Mouse (Mus musculus): ENCODE data around the gene Nsmce4a. TPM values are rescaled to one million over a fixed set of nuclear protein-coding genes. Genes with fewer than 3 reads are reported as not detected.

The Nsmce4a gene
- 79.4 and 83.9 TPM in 2 replicates for polyA plus RNA-seq (2015; fragmentation: Nextera tagmentation; extraction: Ambion mirVana)

- Histone ChIP-seq H3K4me1 (no peaks in the 10 kb centered on the region), H3K27ac (no peak within 1 kb of the TSS), H3K4me2 (no peak within 1 kb of the TSS), H3K9me3 (no peaks in the 10 kb centered on the region), H3K36me3 (replicated peaks) (no peaks in the 10 kb centered on the region), H3K9ac (no peak within 1 kb of the TSS), H3K4me3 (no peak within 1 kb of the TSS), H3K27me3 (replicated peaks) (no peaks in the 10 kb centered on the region)
- ATAC-seq (replicated peaks) = no peak
- WGBS = 62% methylated on average over 11 of the region's 11 CpGs
Observed at GRCm38 (mm10) chr7:130572821-130573220, at the start of gene Nsmce4a. Gene Nsmce4a, minus strand, starts transcription at chr7:130573118.

- Histone ChIP-seq H3K4me2 (no peak overlapping the region), H3K9me3 (no peaks in the 10 kb centered on the region), H3K36me3 (replicated peaks) (no peaks in the 10 kb centered on the region), H3K4me1 (no peaks in the 10 kb centered on the region), H3K4me3 (no peak overlapping the region), H3K27ac (no peak overlapping the region), H3K27me3 (replicated peaks) (no peaks in the 10 kb centered on the region), H3K9ac (no peak overlapping the region)
- ATAC-seq (replicated peaks) = no peak
- 88% methylated on average over 4 of the region's 4 CpGs for WGBS
Observed at GRCm38 (mm10) chr7:130622359-130622758, 49.4 kb upstream of the Nsmce4a start.

GRCm38 (mm10) chr7:130621953-130622352, 49.0 kb upstream of the Nsmce4a start:
- ATAC-seq (replicated peaks) = no peak
- Histone ChIP-seq H3K9me3 (no peaks in the 10 kb centered on the region), H3K4me3 (no peak overlapping the region), H3K4me2 (no peak overlapping the region), H3K27me3 (replicated peaks) (no peaks in the 10 kb centered on the region), H3K36me3 (replicated peaks) (no peaks in the 10 kb centered on the region), H3K27ac (no peak overlapping the region), H3K9ac (no peak overlapping the region), H3K4me1 (no peaks in the 10 kb centered on the region)
- 60% methylated on average over 3 of the region's 3 CpGs for WGBS

- Histone ChIP-seq H3K4me1 (no peaks in the 10 kb centered on the region), H3K9me3 (no peaks in the 10 kb centered on the region), H3K9ac (no peak overlapping the region), H3K4me3 (no peak overlapping the region), H3K36me3 (replicated peaks) (no peaks in the 10 kb centered on the region), H3K4me2 (no peak overlapping the region), H3K27ac (no peak overlapping the region), H3K27me3 (replicated peaks) (no peaks in the 10 kb centered on the region)
- 88% methylated on average over 2 of the region's 2 CpGs for WGBS
- ATAC-seq (replicated peaks) = no peak
Observed at GRCm38 (mm10) chr7:130621068-130621467, 48.1 kb upstream of the Nsmce4a start.

- Histone ChIP-seq H3K4me2 (no peak overlapping the region), H3K4me3 (no peak overlapping the region), H3K9me3 (no peaks in the 10 kb centered on the region), H3K27ac (no peak overlapping the region), H3K9ac (no peak overlapping the region), H3K36me3 (replicated peaks) (no peaks in the 10 kb centered on the region), H3K27me3 (replicated peaks) (no peaks in the 10 kb centered on the region), H3K4me1 (no peaks in the 10 kb centered on the region)
- ATAC-seq (replicated peaks) = no peak
- 34% methylated on average over 3 of the region's 3 CpGs for WGBS
Observed at GRCm38 (mm10) chr7:130617591-130617990, 44.7 kb upstream of the Nsmce4a start.

- Histone ChIP-seq H3K4me3 (no peak overlapping the region), H3K9ac (no peak overlapping the region), H3K4me2 (no peak overlapping the region), H3K36me3 (replicated peaks) (no peaks in the 10 kb centered on the region), H3K27me3 (replicated peaks) (no peaks in the 10 kb centered on the region), H3K4me1 (no peaks in the 10 kb centered on the region), H3K27ac (no peak overlapping the region), H3K9me3 (no peaks in the 10 kb centered on the region)
- ATAC-seq (replicated peaks) = no peak
- WGBS = 66% methylated on average over 4 of the region's 4 CpGs
Observed at GRCm38 (mm10) chr7:130613973-130614372, 41.1 kb upstream of the Nsmce4a start.

- no peak overlapping the region for H3K4me3 ChIP-seq
- H3K27me3 ChIP-seq (replicated peaks) = no peaks in the 10 kb centered on the region
- no peak overlapping the region for H3K9ac ChIP-seq
- no peak overlapping the region for H3K27ac ChIP-seq
- H3K4me1 ChIP-seq = no peaks in the 10 kb centered on the region
- no peaks in the 10 kb centered on the region for H3K9me3 ChIP-seq
- no peak overlapping the region for H3K4me2 ChIP-seq
- H3K36me3 ChIP-seq (replicated peaks) = no peaks in the 10 kb centered on the region
- 76% methylated on average over 4 of the region's 4 CpGs for WGBS
- ATAC-seq (replicated peaks) = no peak
Observed at GRCm38 (mm10) chr7:130606958-130607357, 34.0 kb upstream of the Nsmce4a start.

- no peaks in the 10 kb centered on the region for H3K36me3 ChIP-seq (replicated peaks)
- H3K4me1 ChIP-seq = no peaks in the 10 kb centered on the region
- no peaks in the 10 kb centered on the region for H3K9me3 ChIP-seq
- no peak for ATAC-seq (replicated peaks)
- 33% methylated on average over 6 of the region's 6 CpGs for WGBS
- no peak overlapping the region for H3K27ac ChIP-seq
- no peaks in the 10 kb centered on the region for H3K27me3 ChIP-seq (replicated peaks)
- H3K4me3 ChIP-seq = no peak overlapping the region
- H3K4me2 ChIP-seq = no peak overlapping the region
- no peak overlapping the region for H3K9ac ChIP-seq
Observed at GRCm38 (mm10) chr7:130605111-130605510, 32.2 kb upstream of the Nsmce4a start.

- Histone ChIP-seq H3K27me3 (replicated peaks) (no peaks in the 10 kb centered on the region), H3K27ac (no peak overlapping the region), H3K36me3 (replicated peaks) (no peaks in the 10 kb centered on the region), H3K9me3 (no peaks in the 10 kb centered on the region), H3K4me2 (no peak overlapping the region), H3K9ac (no peak overlapping the region), H3K4me3 (no peak overlapping the region), H3K4me1 (no peaks in the 10 kb centered on the region)
- no peak for ATAC-seq (replicated peaks)
- 81% methylated on average over 2 of the region's 2 CpGs for WGBS
Observed at GRCm38 (mm10) chr7:130604390-130604789, 31.5 kb upstream of the Nsmce4a start.

- H3K27me3 ChIP-seq (replicated peaks) = no peaks in the 10 kb centered on the region
- no peaks in the 10 kb centered on the region for H3K4me1 ChIP-seq
- no peaks in the 10 kb centered on the region for H3K9me3 ChIP-seq
- H3K9ac ChIP-seq = no peak overlapping the region
- no peak overlapping the region for H3K27ac ChIP-seq
- no peak for ATAC-seq (replicated peaks)
- H3K4me3 ChIP-seq = no peak overlapping the region
- H3K36me3 ChIP-seq (replicated peaks) = no peaks in the 10 kb centered on the region
- no peak overlapping the region for H3K4me2 ChIP-seq
- 87% methylated on average over 5 of the region's 5 CpGs for WGBS
Observed at GRCm38 (mm10) chr7:130603556-130603955, 30.6 kb upstream of the Nsmce4a start.

- no peak for ATAC-seq (replicated peaks)
- H3K9me3 ChIP-seq = no peaks in the 10 kb centered on the region
- 82% methylated on average over 1 of the region's 1 CpGs for WGBS
- no peak overlapping the region for H3K9ac ChIP-seq
- no peak overlapping the region for H3K4me2 ChIP-seq
- no peaks in the 10 kb centered on the region for H3K27me3 ChIP-seq (replicated peaks)
- no peaks in the 10 kb centered on the region for H3K36me3 ChIP-seq (replicated peaks)
- H3K27ac ChIP-seq = no peak overlapping the region
- H3K4me3 ChIP-seq = no peak overlapping the region
- no peaks in the 10 kb centered on the region for H3K4me1 ChIP-seq
Observed at GRCm38 (mm10) chr7:130602804-130603203, 29.9 kb upstream of the Nsmce4a start.

- H3K27me3 ChIP-seq (replicated peaks) = no peaks in the 10 kb centered on the region
- no peaks in the 10 kb centered on the region for H3K9me3 ChIP-seq
- no peak overlapping the region for H3K4me3 ChIP-seq
- 85% methylated on average over 2 of the region's 2 CpGs for WGBS
- H3K27ac ChIP-seq = no peak overlapping the region
- peaks cover 12% of the 10 kb centered on the region for H3K4me1 ChIP-seq
- H3K9ac ChIP-seq = no peak overlapping the region
- H3K36me3 ChIP-seq (replicated peaks) = no peaks in the 10 kb centered on the region
- no peak for ATAC-seq (replicated peaks)
- H3K4me2 ChIP-seq = no peak overlapping the region
Observed at GRCm38 (mm10) chr7:130600546-130600945, 27.6 kb upstream of the Nsmce4a start.

GRCm38 (mm10) chr7:130600074-130600473, 27.2 kb upstream of the Nsmce4a start:
- no peaks in the 10 kb centered on the region for H3K9me3 ChIP-seq
- no peak overlapping the region for H3K4me3 ChIP-seq
- H3K9ac ChIP-seq = no peak overlapping the region
- no peak overlapping the region for H3K4me2 ChIP-seq
- no peaks in the 10 kb centered on the region for H3K36me3 ChIP-seq (replicated peaks)
- whole genome bisulfite sequencing = 96% methylated on average over 3 of the region's 3 CpGs
- H3K27me3 ChIP-seq (replicated peaks) = no peaks in the 10 kb centered on the region
- no peak for ATAC-seq (replicated peaks)
- H3K27ac ChIP-seq = no peak overlapping the region
- peaks cover 12% of the 10 kb centered on the region for H3K4me1 ChIP-seq

Measured in midbrain, embryonic 15.5 days (tissue).